Mouse (Mus musculus): ENCODE measurements around the gene Cog7.

Gene Cog7

DNA sequence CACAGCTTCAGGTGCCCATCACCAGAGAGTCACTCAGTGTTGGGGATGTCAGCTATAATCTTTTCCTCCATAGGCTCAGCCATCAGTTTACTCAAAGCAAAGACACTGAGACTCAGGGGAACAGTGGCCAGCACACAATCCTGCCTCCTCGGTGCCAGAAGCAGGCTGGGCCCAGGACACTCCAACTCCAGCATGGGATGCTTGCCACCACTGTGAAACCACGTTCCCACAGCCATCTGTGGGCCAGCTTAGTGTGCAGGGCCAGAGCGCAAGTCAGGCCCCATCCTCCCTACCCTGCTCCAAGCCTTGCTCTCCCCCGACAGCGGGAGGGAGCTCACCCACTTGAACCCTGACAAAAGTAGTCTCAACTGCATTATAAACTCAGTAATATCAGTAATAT lies 35.3 kb downstream of the Cog7 start:
- no peak for DNase-seq

DNA sequence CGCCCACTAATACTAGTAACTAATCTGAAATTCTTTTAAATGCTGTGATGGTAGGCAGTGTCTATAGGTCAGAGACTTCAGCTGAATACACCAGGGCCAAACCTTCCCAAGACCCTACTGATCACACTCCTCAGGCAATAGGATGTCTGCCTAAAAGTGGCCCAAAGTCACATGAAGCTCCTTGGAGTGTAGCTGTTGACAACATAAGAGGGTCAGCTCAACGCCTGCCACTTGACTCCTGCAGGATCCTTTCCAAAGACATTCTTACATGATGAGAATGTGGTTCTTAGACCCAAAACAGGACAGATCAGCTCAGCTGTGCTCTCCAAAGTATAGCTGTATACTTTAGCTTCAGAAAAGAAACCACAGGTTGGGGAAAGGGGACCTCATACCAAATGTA lies 39.1 kb downstream of the Cog7 start:
- no peak for DNase-seq

DNA sequence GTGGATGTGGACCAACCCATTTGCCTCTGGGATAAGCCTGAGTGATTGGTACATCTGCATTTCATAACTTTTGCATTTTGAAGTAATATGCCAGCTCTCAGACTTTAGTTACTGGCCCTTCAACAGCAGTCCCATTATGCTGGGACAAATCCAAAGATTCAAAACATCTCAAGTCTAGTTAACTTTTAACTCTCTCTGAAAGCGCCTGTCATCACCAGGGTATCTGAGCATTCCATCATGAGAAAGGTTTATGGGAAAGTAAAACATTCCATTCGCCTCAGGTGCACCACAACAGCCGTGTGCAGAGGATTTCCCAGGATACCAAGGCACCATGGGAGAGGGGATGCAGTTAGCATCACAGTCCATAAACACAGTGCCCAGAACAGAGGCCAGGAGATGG lies 39.9 kb downstream of the Cog7 start:
- no peak for DNase-seq

DNA sequence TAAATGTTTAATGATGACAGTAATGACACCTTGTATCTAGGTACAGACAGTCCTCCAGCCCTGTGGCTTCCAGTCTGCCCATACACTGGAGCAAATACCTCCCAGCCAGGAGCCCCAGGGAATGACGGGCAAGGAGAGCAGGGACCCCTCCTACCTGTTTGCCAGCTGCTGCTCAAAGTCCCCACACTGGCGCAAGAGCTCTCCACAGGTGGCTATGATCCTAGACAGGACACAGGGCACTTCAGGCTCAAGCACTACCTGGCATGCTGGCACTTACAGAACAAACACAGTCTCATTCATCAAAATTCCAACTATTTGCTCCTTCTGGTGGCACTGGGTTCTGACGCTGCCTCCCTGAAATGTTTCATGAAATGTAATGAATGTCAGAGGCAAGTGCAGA lies 40.5 kb downstream of the Cog7 start:
- no peak for DNase-seq

DNA sequence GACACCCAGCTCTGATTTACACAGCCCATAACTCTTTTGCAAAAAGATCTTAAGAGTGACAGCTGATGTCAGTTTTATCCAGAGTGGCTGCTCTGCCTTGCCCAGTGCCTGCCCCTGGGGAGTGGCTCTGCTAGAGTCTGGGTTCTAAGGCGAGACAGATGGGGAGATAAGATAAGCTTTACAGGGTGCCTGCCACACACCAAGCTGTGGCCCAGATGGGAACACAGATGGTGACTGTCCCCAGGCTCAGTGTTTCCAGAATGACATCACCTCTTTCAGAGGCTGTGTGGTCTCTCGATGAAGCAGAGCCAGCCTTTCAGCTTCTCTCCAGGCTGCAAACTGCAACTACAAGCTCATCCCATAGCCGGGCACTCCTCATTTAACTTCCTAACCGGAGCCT lies 41.8 kb downstream of the Cog7 start:
- DNase-seq = peak; percentile 47

DNA sequence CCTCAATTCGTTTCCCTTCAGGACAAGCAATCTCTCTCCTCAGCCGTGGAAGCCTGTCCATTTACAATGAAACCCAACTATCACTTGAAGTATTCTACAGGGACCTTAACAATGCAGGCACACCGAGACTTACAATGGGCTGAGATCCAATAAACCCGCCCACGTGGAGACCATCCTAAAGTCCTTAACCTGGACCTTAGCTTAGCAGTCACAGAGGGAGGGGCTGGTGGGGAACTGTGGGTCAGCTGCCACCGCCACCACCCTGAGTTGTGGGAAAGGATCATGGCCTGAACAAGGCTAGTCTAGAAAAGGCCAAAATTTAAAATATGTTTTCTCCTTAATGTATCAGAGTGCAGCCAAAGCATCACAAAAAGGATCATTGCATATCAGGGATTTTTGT lies 42.3 kb downstream of the Cog7 start:
- no peak for DNase-seq

DNA sequence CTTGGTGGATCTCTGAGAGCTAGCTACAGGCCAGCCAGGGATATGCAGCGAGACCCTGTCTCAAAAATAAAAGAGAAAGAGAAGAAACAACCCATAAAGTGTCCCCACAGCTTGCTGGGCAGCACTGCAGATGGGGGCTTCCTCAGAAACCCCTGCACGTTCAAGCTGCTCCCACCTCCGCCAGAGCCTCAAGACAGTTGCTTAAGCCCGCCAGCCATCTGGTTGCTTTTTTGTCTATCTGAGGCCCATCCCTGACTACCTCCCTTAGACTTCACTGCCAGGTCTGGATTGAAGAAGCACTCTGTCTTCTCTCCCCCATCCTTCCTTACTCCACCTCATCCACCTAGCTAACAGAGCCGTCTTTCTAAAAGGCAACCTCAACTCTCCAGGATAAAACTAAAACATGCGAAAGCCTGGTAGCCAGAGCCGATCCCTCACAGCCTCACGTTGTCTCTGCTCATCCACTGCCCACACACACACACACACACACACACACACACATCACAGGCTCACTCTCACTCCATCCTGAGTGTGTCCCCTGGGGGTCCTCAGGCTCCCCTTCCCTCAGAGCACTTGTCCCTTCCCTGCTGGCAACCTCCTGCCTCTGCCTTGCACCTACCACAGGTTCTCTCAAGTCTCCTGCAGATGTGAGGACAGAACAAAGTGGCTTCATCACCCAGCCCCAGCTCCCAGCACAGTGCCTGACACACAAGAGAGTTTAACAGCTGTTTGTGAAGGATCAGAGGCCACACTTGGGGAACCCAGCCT lies 43.2 kb downstream of the Cog7 start:
- DNase-seq = no peak

DNA sequence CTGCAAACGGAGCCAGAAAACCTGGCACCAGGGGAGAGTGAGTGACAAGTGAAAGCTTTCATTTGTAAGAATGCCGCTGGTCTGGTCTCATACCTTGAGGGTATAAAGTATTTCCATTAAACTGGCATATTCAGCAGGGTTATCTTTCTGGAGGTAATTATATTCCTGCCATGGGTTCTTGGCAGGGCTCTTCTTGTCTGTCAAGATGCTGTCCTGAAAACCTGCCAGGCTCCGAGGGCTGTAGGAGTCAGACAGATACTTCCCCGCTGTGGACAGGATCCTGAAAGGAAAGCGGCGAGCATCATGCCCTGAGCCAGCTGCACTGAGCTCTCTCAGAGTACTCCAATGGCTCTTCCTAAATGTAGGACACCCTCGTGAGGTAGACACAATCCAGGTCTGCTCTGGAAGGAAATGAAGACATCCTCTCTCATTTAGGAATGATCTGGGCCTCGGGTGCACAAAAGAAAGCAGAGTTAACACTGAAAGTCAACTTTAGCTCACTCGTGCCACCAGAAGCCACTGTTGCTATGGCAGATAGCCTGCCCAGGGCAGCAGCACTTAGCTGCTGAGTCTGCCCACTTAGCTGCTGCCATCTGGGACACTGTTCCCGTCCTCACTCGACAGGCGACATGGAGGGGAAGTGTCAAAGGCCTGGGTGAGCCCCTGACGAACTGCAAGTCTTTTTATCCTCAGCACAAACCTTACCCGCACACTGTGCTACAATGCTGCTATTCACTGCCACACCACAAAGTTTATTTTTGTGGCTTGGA lies 44.5 kb downstream of the Cog7 start:
- peak; percentile 25 for DNase-seq

DNA sequence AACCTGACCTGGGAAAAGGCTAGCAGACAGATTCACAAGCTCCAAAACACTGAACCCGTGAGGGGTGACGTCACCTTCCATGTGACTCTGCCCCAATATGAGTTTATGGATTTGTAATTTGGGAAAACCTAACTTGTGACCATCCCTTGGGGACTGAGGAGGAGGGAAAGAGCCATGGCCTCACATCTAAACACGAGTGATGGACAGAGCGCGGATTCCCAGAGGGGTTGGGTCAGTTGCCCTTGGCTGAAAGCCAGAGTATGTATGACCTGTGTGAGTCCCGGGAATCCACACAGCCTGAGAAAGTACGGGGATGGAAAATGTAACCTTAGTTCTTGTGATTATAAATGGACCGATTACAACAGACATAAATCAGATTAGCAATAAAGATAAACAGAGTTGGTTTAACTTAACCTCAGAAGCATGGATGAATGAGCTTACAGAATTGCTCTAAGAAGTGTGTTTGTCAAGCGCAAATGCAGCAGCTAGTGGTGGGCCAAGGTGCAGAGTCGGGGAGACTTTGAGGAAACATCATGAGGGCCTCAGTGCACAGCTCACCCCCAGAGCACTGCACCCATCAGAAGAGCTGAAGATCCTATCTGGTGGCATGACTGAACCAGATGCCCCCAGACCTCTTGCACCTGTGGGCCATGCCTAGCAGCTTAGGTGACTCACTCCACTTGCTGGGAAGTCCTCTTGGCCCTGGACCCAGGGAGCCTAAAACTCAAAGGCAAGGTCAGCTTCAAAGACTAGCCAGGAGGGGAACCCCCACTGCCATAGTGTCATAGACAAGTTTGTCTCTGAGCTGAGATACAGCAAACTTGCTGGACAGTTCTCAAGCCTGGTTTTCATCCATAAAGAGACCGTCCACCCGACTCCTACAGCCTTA lies 45.4 kb downstream of the Cog7 start:
- DNase-seq = no peak

DNA sequence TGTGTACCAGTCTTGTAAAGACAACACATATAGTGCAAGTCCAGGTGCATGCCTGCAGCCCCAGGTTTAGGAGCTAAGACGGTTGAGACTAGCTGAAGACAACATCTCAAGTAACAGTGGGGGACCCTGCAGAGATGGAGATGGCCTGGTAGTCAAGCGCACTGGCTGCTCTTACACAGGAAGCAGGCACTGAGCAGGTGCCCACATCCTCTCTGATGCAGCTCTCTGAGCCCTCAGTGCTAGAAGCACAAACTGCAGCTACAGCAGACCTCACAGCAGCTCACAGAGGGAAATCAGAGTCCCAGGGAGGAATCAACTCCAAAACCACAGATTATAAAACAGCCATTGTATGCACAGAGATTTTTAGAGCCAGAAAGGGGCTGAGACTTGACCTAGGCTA lies 47.2 kb downstream of the Cog7 start:
- DNase-seq = no peak

DNA sequence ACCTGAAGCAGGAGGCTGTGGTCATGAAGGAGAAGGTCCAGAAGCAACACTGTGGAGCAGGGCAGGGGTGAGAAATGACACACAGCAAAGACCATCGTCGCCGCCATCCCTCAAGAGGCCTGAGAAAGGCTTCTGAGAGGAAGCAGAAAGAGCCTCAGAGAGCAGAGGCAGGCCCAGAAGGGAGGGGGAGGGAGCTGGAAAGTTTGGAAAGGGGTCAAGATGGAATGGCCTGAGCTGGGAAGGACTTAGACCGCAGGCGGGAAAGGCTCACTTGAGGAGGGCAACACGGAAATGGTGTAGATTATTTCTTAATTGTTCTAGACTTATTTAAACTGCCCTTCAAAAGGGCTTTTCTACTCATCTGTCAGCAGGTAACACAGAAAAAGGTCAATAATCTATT lies 47.8 kb downstream of the Cog7 start:
- no peak for DNase-seq

DNA sequence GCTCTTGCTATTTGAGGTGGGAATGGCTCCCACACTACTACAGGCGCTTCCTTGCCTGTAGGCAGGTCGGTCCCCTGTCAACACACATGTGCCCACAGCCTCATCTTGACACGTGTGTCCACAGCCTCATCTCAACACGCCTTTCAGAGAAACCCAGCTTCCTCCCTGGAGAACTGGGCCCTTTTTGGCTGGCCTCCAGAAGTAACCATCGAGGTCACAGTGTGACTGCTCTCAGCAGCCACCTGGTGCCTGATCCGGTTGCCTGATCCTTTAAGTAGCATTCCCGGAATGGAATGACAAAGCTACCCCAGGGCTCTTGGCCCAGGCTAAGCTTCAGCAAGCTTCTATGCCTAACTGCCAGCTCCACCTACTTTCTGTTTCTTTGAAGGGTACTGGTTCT lies 50.3 kb downstream of the Cog7 start:
- no peak for DNase-seq

DNA sequence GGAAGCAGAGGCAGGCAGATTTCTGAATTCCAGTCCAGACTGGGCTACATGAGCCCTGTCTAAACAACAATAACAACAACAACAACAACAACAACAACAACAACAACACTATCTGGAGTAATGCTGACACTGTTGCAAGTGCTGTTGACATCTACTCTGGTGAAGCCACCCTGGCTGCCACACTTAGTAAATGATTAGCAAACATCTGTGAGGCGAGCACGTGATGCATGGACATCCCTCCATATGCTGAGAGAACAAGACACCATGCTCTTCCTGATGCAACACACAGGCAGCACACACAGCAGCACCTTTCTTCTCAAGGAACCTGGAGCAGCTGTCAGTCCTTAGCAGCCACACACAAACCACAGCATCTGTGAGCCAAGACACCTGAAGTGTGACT lies 53.6 kb downstream of the Cog7 start:
- no peak for DNase-seq

DNA sequence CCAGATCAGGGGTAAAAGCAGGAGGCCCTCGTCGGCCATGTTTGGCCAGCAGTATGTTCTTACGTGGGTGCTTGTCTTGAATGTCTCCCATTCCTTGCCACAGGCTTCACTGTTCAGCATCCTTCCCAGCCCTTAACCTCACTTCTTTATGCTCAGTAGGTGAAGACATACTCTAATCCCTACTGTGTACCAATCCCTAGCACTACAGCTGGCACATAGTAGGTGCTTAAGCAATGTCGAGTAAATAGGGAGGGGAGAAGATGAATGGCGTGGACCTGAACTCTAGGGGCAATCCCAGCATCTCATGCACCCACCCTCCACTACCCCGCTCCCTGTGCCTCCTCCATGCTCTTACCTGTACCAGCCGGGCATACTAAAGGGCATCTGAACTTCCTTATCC lies 57.1 kb downstream of the Cog7 start:
- DNase-seq = no peak

DNA sequence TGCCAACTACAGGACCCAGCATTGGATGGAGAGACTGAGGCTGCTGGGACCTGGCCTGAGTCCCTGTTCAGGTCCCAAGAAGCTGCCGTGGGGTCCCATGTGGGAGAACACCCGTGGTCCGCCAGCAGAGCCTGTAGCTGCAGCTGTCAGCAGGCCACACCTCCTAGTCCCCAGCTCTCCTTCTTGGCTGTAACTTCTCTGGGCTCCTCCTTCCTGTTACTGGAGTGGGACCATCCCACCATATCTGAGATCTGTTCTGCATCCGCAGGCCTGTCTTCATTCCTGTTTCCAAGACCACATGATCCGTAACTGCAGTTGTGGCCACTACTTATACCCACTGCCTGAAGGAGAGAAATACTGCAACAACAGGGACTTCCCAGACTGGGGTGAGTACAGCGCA lies 67.6 kb downstream of the Cog7 start:
- no peak for DNase-seq

DNA sequence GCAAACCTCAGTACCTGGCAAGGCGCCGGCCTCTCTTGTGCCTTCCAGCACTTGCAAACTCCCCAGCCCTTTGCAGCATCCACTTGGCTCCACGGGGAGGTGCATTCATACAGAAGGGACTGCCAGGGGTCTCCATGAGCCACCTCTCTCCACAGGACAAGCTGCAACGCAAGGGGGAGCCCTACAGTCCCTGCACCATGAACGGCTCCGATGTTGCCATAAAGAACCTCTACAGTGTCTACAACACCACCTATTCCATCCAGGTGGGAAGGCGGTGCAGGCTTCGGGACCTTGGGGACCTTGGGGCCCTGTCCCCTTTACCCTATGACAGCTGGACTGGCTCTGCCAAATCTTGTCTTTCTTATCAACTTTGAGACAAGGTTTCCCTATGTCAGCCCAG lies 69.3 kb downstream of the Cog7 start:
- no peak for DNase-seq

DNA sequence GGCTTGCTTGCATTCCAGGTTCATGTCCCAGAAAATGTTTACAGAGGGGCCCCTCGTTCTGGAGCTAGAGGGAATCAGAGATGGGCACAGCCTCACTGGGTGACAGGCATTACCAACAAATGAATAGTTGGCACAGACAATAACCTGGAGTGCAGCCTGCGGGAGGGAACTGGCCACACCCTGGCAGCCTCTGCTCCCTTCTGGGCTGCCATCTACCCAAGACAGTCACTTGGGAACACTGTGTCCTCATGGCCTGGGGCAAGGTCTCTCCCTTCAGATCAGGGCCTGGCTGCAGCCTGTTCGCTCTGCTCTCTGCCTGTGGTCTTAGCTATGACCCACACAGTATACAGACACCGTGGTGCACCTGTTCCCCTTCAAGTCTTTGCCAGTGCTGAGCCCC lies 74.6 kb downstream of the Cog7 start:
- DNase-seq = no peak

DNA sequence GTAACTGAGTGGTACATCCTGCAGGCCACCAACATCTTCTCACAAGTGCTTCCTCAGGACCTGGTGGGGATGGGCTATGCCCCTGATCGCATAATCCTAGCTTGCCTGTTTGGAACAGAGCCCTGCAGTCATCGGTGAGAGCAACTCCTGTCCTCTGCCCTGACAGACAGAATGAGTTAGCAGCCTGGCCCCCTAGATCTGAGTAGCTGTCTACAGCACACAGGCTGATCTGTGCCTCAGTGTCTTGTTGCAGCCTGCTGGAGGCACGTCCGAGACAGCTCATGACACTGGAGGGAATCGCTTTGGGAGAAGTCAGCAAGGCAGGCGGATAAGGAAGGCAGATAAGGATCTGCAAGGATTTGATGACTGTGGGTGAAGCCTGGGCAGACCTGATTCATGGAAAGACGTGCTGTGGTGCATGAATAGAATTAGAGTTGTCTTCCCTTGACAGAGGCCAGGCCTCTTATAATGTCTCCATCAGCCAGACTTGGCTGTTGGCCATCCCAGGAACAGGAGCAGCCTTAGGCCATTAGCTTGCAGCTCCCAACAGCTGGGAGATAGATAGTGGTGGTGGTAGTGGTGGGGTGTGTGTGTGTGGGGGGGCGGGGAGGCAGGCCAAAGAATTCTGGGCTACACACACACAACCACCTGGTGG lies 78.6 kb downstream of the Cog7 start:
- no peak for DNase-seq

DNA sequence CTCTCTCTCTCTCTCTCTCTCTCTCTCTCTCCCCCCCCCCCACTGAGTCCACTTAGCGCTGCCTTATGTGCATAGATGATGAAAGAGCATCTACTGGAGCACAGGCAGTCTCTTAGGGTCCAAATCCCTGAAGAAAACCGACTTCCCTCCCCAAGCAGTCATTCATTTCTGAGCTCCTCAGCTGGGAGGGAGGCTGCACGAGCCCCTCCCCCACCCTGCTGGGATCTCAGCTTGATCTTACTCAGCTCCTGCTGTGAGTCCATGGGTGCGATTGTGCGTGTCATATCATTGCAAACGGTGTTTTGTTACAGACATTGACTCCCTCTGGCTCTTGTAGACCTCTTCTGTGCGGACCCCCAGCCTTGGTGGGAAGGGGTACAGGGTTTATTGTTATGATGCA lies 81.6 kb downstream of the Cog7 start:
- DNase-seq = peak; percentile 54

DNA sequence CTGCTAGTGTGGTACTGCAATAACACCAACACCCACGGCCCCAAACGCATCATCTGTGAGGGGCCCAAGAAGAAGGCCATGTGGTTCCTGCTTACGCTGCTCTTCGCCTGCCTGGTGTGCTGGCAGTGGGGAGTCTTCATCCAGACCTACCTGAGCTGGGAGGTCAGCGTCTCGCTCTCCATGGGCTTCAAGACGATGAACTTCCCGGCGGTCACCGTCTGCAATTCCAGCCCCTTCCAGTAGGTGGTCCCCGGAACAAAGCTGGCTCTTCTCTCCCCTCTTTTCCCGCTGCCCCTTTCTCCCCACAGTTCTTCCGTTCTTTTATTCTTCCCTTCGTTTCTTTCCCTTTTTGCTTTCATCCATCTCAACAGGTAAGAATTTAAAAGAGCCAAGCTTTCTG lies 82.2 kb downstream of the Cog7 start:
- DNase-seq = peak; percentile 25

DNA sequence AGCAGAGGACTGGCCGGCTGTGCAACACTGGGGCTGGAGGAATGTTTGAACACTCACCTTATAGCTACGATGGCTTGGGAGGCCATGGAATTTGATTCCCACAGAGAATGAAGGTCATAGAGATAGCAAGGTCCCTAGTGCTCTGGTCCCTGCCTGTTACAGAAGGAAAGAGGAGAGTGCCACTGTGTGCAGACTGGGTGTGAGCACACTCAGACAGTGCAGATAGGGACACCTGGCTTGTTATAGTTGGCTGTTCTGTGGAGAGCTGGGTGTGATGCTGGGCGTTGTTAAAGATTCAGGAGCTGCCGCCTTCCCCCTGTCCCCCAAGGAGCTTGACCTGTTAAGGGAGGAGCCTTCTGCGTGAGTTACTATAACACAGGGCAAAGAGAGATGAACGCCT lies 84.8 kb downstream of the Cog7 start:
- no peak for DNase-seq

DNA sequence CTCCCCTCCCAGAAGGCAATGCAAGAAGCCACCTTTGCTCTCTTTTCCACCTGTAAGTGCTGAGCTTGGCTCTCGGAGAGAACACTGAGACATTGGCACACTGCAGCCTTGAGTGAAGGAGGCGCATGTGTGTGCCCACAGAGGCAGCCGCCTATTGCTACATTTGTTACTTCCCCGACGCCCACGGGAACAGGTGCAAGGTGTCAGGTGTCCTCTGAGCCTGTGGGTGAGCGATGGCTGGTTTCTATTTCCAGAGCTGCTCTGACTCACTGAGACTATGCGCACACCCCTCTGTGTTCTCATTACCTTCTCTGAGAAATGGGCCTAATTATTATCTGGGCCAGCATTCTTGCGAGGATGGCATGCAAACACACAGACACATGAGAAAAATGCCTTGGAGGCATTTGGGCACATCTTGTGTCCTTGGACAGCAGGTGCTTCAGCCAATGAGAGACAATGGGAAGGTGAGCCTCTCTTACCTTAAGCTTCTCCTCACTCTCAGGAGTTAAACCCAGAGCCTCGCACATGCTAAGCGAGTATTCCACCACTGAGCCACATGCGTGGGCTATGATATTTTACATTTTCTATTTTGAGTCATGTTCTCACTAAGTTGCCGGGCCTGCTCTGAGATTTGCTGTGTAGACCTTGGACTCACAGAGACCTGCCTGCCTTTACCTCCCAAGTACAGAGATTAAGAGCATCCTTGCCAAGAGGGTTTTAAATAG lies 90.7 kb downstream of the Cog7 start:
- no peak for DNase-seq
